In the genomic region with DNA sequence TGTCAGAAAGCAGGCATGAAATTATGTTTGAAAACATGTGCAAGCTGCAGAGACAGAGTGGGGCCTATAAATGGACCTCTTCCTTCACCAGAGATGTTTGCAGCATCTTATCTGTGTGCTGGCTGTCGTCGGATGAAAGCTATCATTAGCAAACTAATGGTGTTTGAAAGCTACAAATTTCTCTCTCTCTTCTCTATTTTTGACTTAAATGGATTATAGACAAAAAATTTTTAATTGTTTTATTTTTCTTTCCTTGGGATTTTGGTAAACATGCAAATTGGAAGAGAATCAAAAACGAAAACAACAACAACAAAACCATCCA, we compare ENCODE assay signal across 8 mouse cellular contexts.
DNase-seq lines count a peak whose midpoint lies in the region; ATAC-seq lines count a peak whose summit lies in the region.

No protein-coding gene starts in this region.

- H3K4me2 ChIP-seq in heart, embryonic 12.5 days = peak overlapping the region; percentile 60
- peak overlapping the region; percentile 42 for H3K4me2 ChIP-seq in hindbrain, embryonic 12.5 days (replicated peaks)
- peak overlapping the region; percentile 60 for H3K4me2 ChIP-seq in liver, embryonic 15.5 days

- no peak overlapping the region for H3K4me3 ChIP-seq in heart, embryonic 12.5 days
- H3K4me3 ChIP-seq in embryonic facial prominence, embryonic 10.5 days = peak overlapping the region; percentile 27; the same call in 1 of the 2 replicates
- H3K4me3 ChIP-seq in hindbrain, embryonic 12.5 days = no peak overlapping the region
- H3K4me3 ChIP-seq in liver, embryonic 15.5 days (replicated peaks) = peak overlapping the region; percentile 38; the same call in 1 of the 2 replicates

- DNase-seq in heart, postnatal 4 days = no peak
- no peak for DNase-seq in embryonic facial prominence, embryonic 10.5 days (ENCODE audit: low spot score)
- DNase-seq in left cerebral cortex, postnatal 14 days (ENCODE audit: low spot score in 2 of 2) = no peak
- DNase-seq in cerebellum, adult 9-10 months = no peak

- H3K27me3 ChIP-seq in heart, embryonic 12.5 days (replicated peaks) = no peaks in the 10 kb centered on the region
- 0 out of 2 replicates have a peak, but pooled peaks cover 8% of the 10 kb centered on the region for H3K27me3 ChIP-seq in embryonic facial prominence, embryonic 10.5 days (replicated peaks; ENCODE audit: low read depth, poor library complexity, severe bottlenecking)
- H3K27me3 ChIP-seq in hindbrain, embryonic 12.5 days = no peaks in the 10 kb centered on the region
- peaks cover 41% of the 10 kb centered on the region for H3K27me3 ChIP-seq in liver, embryonic 15.5 days

- H3K27ac ChIP-seq in heart, embryonic 12.5 days (ENCODE audit: poor library complexity, severe bottlenecking) = peak overlapping the region; percentile 81
- H3K27ac ChIP-seq in embryonic facial prominence, embryonic 10.5 days (replicated peaks) = peak overlapping the region; percentile 76
- H3K27ac ChIP-seq in hindbrain, embryonic 12.5 days = peak overlapping the region; percentile 95
- peak overlapping the region; percentile 85 for H3K27ac ChIP-seq in liver, embryonic 15.5 days (replicated peaks)

- peaks cover 38% of the 10 kb centered on the region for H3K4me1 ChIP-seq in heart, embryonic 12.5 days (replicated peaks)
- H3K4me1 ChIP-seq in embryonic facial prominence, embryonic 10.5 days = peaks cover 27% of the 10 kb centered on the region
- H3K4me1 ChIP-seq in hindbrain, embryonic 12.5 days = peaks cover 37% of the 10 kb centered on the region
- H3K4me1 ChIP-seq in liver, embryonic 15.5 days (replicated peaks) = peaks cover 35% of the 10 kb centered on the region

- H3K9ac ChIP-seq in heart, embryonic 12.5 days = 0 out of 2 replicates have a peak overlapping the region, but pooled peaks have one; percentile 51
- H3K9ac ChIP-seq in hindbrain, embryonic 12.5 days = no peak overlapping the region
- no peak overlapping the region for H3K9ac ChIP-seq in liver, embryonic 15.5 days

- 6% methylated on average over 3 of the region's 3 CpGs for WGBS in heart, embryonic 12.5 days
- WGBS in embryonic facial prominence, embryonic 10.5 days = 61% methylated on average over 3 of the region's 3 CpGs
- WGBS in hindbrain, embryonic 12.5 days = 36% methylated on average over 3 of the region's 3 CpGs
- WGBS in liver, embryonic 15.5 days (ENCODE audit: insufficient replicate concordance) = 20% methylated on average over 3 of the region's 3 CpGs

- ATAC-seq in heart, embryonic 12.5 days (ENCODE audit: insufficient number of reproducible peaks, low FRiP score) = no peak
- ATAC-seq in hindbrain, embryonic 12.5 days (ENCODE audit: low FRiP score) = no peak
- peak; percentile 53 for ATAC-seq in liver, embryonic 15.5 days (ENCODE audit: insufficient read depth)
- no peak for ATAC-seq in activated CD4-positive, CD25-positive, alpha-beta regulatory T cell, adult 4 months

- H3K9me3 ChIP-seq in heart, embryonic 12.5 days (replicated peaks) = no peaks in the 10 kb centered on the region
- no peaks in the 10 kb centered on the region for H3K9me3 ChIP-seq in embryonic facial prominence, embryonic 10.5 days
- no peaks in the 10 kb centered on the region for H3K9me3 ChIP-seq in hindbrain, embryonic 12.5 days (replicated peaks)
- no peaks in the 10 kb centered on the region for H3K9me3 ChIP-seq in liver, embryonic 15.5 days (replicated peaks)

- intact Hi-C loops in left cerebral cortex, postnatal 14 days (cut with DNase I) = no loop called here

- H3K36me3 ChIP-seq in heart, embryonic 12.5 days = no peaks in the 10 kb centered on the region
- no peaks in the 10 kb centered on the region for H3K36me3 ChIP-seq in embryonic facial prominence, embryonic 10.5 days (replicated peaks)
- no peaks in the 10 kb centered on the region for H3K36me3 ChIP-seq in hindbrain, embryonic 12.5 days
- H3K36me3 ChIP-seq in liver, embryonic 15.5 days (replicated peaks) = no peaks in the 10 kb centered on the region

Comparison
In these comparisons a context has a peak if more than half of its experiments do, and no peak if none do; other contexts are left out.
1. H3K4me3 ChIP-seq: peak in embryonic facial prominence, embryonic 10.5 days (single experiment) and liver, embryonic 15.5 days (single experiment); none in heart, embryonic 12.5 days (single experiment) and hindbrain, embryonic 12.5 days (single experiment).
2. Peak in every context shown above with its lines, with median percentiles within 50 percentile points of each other: H3K27ac ChIP-seq and H3K4me2 ChIP-seq.